Mouse (Mus musculus): Measurements from ENCODE around the gene Ccnd3. TPM values are rescaled to one million over a fixed set of nuclear protein-coding genes. Genes with fewer than 3 reads are reported as not detected.

The Ccnd3 gene
- polyA plus RNA-seq, 1 experiment, result 34.4 TPM

DNA sequence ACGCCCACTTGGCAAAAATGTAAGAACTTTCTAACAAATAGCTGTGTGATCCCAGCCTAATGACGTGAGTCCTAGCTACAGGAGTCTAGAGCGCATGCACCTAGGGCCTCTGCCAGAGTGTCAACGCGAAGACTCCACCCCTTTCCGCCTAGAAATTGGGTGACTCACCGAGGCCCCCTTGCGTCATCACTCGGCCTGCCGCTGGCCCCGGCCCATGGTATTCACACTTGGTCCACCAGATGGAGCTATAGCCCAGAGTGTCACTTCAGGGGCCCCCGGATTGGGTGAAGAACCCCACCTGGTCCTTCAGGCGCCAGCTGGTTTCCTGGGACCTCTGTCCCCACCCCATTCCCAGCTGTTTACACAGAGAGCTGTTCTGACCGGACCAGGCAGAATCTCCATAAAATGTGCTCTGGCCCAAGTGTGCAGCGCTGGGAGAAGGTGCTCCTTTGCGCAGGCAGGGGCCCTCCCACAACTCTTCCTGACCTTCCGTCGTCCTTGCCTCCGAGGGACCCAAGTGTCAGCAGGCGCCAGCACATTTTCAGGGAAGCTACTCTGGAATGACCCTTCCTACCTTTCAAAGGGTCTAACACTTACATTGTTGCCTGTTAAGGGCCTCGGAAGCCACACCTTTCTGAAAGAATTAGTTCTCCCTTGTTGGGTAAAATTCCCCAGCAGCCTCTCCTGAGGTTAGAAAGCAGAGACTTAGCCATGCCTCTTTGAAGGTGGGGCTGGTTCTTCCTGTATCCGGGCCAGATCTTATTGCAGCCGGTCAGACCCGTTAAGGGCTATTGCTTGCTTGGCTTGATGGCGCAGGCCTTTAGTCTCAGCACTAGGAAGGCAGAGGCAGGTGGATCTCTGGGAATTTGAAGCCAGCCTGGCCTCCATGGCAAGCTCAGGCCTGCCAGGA, 6.5 kb downstream of the Ccnd3 start:
- DNase-seq (ENCODE audit: extremely low spot score in 1 of 2, low spot score in 1 of 2), result peak; percentile 93 to 99

DNA sequence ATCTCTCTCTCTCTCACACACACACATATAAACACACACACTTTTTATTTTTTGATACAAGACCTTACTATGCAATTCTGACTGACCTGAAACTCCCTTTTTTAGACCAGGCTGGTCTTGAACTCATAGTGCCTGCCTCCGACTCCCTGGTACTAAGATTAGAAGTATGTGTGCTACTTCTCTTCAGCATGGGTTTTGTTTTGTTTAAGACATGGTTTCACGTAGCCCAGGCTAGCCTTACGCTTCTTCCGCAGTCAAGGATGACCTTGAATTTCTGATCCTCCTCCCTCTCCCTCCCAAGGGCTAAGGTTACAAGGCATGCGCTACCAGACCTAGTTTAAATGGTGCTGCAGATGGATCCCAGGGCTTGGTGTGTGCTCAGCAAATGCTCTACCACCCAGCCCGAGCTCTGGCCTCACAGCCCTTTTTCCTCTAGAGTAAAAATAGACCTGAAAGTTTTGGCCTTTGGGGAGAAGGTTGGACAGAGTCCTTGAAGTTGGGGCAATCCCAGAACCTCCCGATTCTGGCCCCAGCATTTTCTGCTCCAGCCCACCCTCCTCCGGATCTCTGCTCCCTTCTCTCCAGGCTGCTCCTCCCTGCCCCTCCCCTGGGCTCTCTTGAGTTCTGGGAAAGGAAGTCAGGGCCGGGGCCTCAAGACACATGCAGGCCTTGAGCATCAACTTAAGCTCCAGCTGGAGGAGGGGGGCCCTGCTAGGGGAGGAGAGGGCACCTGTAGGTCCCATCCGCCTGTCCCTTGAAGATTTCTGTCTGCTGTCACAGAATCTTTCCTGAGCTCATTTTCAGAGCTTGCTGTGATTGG, 8.3 kb downstream of the Ccnd3 start:
- no peak for DNase-seq (ENCODE audit: extremely low spot score in 1 of 2, low spot score in 1 of 2)

DNA sequence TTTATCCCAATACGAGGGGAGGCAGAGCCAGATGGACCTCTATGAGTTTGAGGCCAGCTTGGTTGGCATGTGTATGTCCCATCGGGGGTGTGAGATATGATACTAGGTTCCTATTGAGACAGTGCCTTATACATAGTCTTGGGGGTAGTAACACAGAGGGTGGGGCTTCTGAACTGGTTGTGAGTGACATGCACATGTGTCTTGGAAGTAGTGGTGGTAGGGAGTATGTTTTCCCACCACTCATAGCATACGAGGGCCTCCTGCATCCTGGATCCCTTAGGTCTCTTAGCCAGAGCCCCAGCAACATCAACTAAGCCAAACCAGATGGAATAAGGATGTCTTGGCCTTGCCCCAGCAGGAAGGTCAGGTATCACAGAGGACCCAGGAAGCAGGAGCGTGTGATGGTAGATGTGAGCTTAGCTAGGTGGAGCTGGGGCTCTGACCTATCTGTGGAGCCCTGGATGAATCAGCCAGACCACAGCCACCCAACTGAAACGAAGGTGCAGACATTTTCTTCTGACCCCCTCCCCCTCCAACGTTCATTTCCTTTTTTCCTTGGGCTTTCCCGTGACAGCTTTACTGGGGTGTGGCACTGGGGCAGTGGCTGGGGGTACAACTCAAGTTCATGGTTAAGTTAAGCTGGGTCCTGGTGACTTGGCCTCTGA, 10.5 kb downstream of the Ccnd3 start:
- DNase-seq (ENCODE audit: extremely low spot score in 1 of 2, low spot score in 1 of 2), result no peak

DNA sequence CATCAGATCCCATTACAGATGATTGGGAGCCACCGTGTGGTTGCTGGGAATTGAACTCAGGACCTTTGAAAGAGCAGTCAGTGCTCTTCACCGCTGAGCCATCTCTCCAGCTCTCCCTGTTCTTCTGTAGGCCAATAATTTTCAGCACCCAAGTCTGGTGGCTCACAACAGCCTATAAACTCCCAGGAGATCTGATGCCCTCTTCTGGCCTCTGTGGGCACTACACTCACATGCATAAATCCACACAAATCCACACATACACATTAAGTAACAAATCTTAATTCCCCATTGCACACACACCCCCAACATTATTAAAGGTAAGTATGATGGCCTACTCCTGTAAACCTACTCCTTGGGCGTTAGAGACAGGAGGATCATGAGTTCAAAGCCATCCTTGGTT, 11.4 kb downstream of the Ccnd3 start:
- DNase-seq (ENCODE audit: extremely low spot score in 1 of 2, low spot score in 1 of 2), result no peak

DNA sequence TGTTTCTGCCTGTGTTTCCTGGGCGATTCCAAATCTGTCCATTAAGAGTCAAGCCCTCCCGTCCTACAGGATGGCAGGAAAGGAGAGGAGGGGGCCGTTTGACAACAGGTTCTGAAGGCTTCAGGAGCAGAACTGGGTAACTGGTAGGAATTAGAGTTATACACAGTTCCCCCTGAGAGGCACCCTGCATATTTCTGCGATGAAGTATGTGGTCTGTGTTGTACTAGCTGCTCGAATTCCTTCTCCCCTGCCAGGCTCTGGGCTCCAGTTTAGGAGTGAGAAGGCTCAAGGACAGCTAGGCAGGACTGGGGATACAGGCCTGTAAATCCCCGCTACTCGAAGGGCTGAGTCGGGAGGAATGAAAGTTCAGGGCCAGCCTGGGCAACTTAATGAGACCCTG, 13.4 kb downstream of the Ccnd3 start:
- no peak for DNase-seq (ENCODE audit: extremely low spot score in 1 of 2, low spot score in 1 of 2)

DNA sequence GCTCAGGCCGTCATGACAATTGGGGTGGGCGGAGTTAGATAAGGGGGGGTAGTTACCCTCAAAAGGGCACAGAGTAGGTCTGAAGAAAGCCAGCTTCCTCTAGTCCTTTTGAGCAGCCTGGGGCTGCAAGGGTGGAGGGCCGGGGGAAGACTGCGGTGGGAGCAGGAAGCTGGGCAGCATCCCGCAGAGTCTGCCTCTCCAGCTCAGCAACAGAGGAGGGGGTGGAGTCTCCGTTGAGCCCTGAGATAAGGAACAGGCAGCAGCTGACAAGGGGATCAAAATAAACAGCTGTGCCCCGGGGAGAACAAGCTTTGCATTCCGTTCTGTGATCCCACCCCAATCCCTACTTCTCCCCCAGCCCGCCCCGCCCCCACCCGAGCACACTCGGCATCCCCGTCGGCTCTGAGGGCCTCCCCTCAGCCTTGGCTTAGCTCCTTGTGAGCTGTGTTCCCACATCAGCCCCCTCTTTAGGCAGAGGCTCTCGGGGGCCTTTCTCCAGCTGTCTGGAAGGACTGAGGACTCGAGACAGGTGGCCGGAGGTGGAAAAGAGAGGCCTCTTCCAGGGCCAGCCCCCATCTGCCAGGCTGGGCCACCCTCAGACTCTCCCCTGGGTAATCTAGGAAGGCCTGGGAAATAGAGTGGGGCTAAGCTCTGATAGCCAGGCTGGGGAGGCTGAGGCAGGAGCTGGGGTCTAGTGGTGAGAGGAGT, 16.9 kb downstream of the Ccnd3 start:
- peak in 1 of 2 experiments; percentile 44 for DNase-seq (ENCODE audit: extremely low spot score in 1 of 2, low spot score in 1 of 2)

DNA sequence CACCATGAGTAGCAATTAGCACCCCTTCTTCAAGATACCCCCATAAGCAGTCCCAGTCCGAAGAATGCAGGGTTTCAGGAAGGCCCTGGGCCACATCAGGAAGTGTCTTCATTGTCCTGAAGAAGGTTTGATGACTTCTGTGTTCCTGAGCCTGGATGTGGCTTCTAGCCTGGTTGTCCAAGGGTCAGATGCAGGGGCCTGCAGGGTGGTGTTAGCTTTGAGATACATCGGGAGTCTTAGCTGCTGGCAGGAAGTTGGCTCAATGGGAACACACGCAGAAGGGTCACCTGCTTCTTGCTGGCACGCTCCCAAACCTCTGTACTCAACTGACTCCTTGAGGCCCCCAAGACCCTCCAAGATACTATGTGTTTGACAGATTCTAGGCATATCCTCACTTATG, 17.7 kb downstream of the Ccnd3 start:
- no peak for DNase-seq (ENCODE audit: extremely low spot score in 1 of 2, low spot score in 1 of 2)

DNA sequence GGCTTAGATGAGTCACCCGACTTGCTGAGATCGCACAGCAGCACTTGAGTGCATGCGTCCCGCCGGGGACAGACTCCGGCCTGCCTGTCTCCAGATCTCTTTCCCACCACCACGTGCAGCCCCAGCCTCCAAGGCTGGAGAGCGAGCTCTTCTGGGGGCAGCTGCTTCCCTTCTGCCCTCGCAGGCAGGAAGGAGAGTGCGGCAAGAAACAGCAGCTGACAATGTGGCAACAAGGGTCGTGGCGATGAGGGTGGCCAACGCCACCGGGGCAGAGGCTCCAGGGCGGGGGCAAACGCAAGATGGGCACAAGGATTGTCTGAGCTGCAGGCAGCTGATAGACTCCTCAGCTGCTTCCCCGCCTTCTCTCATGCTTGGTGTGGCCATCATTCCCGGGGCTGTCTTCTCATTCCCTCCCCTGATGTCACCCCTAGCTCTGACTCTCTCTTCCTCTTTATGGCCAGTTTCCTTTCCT, 18.4 kb downstream of the Ccnd3 start:
- DNase-seq (ENCODE audit: extremely low spot score in 1 of 2, low spot score in 1 of 2), result no peak

DNA sequence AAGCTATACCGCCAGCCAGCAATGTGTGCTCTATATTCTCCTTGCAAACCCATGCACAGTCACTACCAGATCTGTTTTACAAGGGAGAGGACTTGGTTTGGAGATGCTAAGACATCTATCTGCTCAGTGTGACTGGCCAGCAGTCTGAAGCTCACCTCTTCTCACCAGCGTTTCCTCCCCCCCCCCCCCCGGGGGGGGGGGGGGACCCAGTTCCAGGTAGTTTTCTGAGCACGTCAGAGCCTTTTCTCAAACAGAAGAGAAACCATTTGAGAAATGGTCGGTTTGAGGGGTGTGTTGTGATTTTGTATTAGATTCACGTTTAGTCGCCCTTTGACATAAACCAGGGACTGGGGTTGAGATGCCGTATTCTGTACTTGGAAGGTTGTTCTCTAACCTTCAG, 19.2 kb downstream of the Ccnd3 start:
- no peak for DNase-seq (ENCODE audit: extremely low spot score in 1 of 2, low spot score in 1 of 2)

DNA sequence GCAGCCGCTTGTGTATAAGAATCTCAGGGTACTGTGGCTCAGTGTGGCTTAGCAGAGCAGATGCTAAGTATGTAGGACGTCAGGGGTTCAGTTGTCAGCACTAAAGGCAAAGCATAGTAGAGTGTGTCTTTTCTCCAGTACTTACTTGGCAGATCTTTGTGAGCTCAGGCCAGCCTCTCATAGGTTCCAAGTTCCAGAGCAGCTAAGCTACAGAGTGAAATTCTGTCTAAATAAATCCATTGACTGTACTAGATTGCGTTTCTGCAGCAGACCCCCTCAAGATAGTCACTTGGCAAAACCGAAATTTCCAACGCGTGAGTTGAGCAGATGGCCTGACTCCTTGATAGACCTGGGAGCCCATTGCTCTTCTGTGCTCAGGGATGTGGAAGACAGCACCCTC, 20.1 kb downstream of the Ccnd3 start:
- no peak for DNase-seq (ENCODE audit: extremely low spot score in 1 of 2, low spot score in 1 of 2)

DNA sequence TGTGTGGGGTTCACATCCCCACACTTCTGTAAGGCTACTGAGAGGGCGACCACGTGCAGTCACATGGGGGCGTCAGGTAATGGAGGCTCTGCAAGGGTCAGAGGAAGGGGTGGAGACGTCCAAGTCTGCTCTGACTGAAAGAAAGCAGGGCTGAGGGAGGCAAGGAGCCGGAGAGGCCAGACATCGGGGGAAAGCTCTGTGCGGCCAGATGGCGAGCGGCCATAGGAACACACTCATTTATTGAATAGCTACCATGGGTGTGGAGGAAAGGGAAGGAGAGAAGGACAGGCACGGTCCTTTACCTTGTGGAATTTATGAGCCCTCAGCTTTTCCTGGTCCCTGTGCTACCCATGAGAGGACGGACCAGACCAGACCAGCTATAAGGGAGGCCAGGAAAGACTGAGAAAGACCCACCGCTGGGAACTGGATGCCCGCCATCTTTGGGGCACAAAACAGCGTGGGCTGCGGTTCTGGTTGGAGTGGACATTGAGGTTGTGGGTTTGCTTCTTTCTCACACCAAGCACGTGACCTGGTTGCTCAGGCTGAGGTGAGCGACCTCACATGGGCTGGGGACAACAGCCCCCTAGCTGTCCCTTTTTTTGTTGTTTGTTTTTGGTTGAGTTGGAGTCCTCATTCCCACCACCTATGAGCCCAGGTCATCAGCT, 22.1 kb downstream of the Ccnd3 start:
- DNase-seq (ENCODE audit: extremely low spot score in 1 of 2, low spot score in 1 of 2), result no peak

DNA sequence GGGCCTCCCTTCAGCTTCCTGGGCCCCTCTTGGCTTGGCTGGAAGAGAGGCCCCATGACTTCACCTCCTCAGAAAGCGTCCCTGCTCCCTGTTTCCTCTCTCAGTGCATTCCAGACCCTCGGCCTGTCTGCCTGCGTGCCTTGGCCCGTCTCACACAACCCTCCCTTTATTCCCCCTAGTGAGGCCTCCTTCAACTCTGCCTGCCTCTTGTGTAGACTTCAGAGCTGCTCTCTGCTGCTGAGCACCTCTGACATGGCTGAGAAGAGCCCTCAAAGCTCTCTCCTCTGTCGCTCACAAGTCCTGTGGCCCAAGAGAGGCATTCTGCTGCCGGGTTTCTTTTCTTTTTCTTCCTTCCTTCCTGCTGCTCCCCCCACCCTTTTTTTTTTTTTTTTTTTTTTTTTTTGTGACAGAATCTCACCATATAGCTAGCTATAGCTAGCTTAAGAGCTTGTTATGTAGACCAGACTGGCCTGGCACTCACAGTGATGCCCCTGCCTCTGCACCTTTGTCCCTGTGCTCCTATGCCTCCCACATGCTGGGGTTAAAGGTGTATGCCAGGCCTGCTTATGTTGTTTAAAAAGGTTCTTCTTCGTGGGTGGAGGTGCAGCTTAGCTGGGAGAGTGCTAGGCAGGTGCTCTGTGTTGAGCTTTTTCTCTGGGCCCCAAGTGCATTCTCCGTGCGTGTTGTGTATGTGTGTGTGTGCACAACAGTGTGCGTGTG, 22.9 kb downstream of the Ccnd3 start:
- no peak for DNase-seq (ENCODE audit: extremely low spot score in 1 of 2, low spot score in 1 of 2)

DNA sequence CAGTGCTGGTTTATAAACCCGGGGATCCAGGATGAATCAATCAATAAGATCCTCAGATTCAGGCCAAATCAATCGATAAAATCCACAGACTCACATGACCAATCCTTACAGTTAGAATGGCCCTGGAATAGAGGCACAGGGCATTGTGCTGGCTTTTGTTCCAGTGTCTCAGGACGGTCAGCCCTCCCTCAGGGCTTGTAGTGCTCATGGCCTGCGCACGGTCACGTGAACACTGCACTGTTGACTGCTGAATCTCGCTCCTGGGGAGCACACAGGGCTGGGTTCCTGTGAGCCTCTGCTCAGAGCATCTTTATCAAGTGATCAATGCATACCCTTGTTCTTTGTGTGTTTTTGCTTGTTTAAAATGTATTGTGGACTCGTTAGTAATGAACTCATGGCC, 24.1 kb downstream of the Ccnd3 start:
- DNase-seq (ENCODE audit: extremely low spot score in 1 of 2, low spot score in 1 of 2), result no peak

DNA sequence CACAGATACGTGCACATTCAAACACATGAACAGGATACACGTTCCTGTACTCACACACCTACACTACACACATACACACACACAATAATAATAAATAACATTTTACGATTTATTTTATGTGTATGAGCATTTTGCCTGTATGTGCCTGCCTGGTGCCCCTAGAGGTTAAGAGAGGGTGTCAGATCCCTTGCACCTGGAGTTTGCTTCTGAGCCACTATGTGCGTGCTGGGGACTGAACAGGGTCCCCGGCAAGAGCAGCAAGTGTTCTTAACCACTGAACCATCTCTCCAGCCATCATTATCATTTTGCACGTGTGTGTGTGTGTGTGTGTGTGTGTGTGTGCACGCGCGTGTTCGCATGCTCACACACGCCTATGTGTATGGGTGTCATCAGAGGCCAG, 24.7 kb downstream of the Ccnd3 start:
- DNase-seq (ENCODE audit: extremely low spot score in 1 of 2, low spot score in 1 of 2), result no peak

DNA sequence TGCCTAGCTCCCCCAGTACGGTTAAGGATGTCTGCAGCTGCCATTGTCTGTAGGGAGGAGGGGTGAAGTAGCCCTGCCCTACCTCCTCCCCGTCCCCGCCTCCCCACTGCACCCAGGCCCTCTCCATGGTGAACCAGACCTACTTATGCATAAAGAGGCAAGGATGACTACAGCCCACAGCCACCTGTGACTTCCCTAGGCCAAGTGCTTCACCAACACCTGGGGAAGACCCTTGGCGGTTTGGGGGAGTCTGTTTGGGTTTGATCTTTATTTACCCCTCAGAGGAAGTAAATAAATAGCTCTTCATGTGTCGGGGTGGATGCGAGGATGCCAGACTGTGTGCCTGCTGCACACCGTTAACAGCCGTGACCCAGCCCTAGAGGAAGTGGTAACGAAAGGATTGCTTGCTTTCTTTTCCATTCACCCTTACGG, 26.6 kb downstream of the Ccnd3 start:
- no peak for DNase-seq (ENCODE audit: extremely low spot score in 1 of 2, low spot score in 1 of 2)

DNA sequence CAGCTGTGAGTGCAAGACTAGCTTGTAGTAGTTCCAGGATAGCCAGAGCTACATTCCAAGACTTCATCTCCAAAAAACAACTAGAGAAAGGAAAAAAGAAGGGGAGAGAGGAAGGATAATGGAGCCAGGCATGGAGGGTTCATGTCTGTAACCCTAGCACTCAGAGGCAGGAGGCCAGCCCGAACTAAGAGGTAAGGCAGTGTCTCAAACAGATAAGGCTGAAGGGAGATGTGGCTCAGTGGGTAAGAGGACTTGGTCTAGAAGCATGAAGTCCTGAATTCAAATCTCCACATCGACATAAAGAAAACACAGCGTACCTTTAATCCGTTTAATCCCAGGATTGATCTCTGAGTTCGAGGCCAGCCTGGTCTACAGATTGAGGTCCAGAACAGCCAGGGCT, 27.5 kb downstream of the Ccnd3 start:
- no peak for DNase-seq (ENCODE audit: extremely low spot score in 1 of 2, low spot score in 1 of 2)

DNA sequence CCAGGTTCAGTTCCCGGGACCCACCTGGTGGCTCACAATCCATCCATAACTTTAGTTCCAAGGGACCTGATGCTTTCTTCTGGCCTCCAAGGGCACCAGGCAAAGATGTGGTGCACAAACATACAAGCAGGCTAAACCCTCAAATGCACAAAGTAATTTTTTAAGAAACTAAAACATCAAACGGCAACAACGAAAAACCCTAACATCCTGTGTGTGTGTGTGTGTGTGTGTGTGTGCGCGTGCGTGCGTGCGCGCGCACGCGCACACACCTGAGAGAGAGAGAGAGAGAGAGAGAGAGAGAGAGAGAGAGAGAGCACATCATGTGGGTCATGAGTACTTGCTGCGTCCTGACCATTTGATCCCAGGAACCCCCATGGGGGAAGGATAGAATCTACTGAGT, 28.8 kb downstream of the Ccnd3 start:
- DNase-seq (ENCODE audit: extremely low spot score in 1 of 2, low spot score in 1 of 2), result no peak

DNA sequence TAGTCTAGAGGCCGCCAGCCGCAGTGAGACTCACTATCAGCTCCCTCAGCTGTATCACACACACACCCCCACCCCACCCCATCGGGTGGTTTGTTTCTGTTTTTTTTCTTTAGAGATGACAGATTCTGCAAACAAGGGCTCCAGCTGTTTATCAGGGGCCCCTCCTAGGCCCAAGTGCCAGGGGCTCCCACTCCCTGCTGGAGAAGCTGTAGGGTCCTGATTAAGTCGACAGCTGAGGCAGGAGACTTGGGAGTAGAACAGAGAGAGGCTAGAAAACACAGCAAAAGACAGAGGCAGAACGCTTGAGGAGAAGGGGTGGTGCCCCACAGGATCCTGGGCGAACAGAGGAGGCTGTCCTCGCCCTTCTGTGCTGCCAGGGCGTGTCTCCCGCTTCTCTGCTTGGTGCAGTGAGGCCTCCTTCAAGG, 31.0 kb downstream of the Ccnd3 start:
- DNase-seq (ENCODE audit: extremely low spot score in 1 of 2, low spot score in 1 of 2), result no peak

DNA sequence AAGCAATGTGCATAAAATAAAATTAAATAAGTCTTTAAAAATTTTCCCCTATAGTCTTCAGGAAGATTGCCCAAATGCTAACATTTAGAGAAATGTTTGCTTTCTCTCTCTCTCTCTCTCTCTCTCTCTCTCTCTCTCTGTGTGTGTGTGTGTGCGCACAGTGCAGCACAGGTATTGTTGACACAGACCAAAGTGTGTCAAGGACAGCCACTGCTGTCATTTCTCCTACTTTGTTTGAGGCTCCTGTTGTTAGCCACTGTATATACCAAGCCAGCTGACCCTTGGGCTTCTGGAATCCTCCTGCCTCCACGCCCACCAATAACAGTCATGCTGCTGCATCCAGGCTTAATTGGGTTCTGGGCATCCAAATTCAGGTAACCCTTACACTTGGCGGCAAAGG, 33.2 kb downstream of the Ccnd3 start:
- no peak for DNase-seq (ENCODE audit: extremely low spot score in 1 of 2, low spot score in 1 of 2)

All from frontal cortex, adult 2 months (tissue).